9 mouse cellular contexts compared by ENCODE assay signal in the genomic region with DNA sequence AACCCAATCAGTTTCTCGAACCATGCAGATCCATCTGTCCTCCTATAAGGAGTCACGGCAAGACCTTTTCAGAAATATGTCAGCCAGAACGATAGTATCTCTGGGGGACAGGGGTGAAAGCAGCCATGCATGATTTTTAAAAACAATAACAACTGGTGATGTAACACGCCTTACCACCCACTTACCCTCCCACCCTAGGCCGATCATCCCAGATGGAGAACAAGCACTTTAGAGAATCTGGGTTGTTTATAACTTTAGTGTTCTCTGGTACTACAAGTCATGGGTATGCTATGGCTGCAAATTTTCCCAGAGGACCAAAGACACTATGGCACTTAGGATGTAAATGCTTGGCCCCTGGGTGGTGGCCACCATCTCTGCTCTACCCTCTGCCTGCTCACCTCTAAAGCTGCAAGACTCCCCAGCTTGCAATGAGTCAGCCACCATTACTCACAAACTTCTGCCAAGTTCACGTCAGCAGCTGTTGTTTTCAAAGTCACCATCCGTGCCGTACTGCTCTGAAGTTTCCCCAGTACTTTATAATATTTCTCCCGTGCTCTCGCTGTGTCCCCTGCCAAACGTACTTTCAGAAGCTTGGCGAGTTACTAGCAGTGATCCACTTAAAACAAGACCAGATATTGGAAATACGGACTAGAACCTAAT. TPM values are rescaled to one million over a fixed set of nuclear protein-coding genes. Genes with fewer than 3 reads are reported as not detected.
DNase-seq lines count a peak whose midpoint lies in the region; ATAC-seq and TF ChIP-seq lines count a peak whose summit lies in the region.
"Had no signal": no experiment of that assay in that cellular context is flagged by ENCODE, and none has a peak within 500 bp of the region (broad histone marks: within the 10 kb centered on the region; RNA-seq: fewer than 3 reads in every experiment).

No protein-coding gene starts in this region.

- no peak overlapping the region for H3K4me2 ChIP-seq in neural tube, embryonic 15.5 days

- H3K36me3 ChIP-seq in neural tube, embryonic 15.5 days, result no peaks in the 10 kb centered on the region

- no peak overlapping the region for H3K9ac ChIP-seq in neural tube, embryonic 15.5 days (replicated peaks)
- H3K9ac ChIP-seq: liver, postnatal 0 days had no signal

- ATAC-seq in neural tube, embryonic 15.5 days (ENCODE audit: low FRiP score), result no peak
- ATAC-seq: liver, postnatal 0 days had no signal

- H3K27me3 ChIP-seq in neural tube, embryonic 15.5 days (replicated peaks), result no peaks in the 10 kb centered on the region

- peaks cover 13% of the 10 kb centered on the region for H3K4me1 ChIP-seq in olfactory bulb, adult 2 months (ENCODE audit: control insufficient read depth, insufficient read depth, low read length)
- peaks cover 22% of the 10 kb centered on the region for H3K4me1 ChIP-seq in neural tube, embryonic 15.5 days

- no peak for TF ChIP-seq CTCF in olfactory bulb, adult 2 months (IDR thresholded peaks at IDR 0.05; ENCODE audit: insufficient read depth, low read depth, low read length)

- intact Hi-C loops in heart, postnatal 14 days (cut with DNase I), result no loop called here

- peak; percentile 39 for DNase-seq in gastrocnemius, adult 18-20 months (ENCODE audit: low spot score)
- DNase-seq in gastrocnemius, adult 8-10 months (ENCODE audit: low spot score in 2 of 2), result no peak
- peak; percentile 75 for DNase-seq in right cerebral cortex, adult 18-20 months
- no peak for DNase-seq in right cerebral cortex, postnatal 36 days (ENCODE audit: low spot score in 2 of 2)
- peak; percentile 15 to 42 for DNase-seq in heart, postnatal 14 days
- no peak for DNase-seq in cerebellum, postnatal 4 days (ENCODE audit: low spot score in 2 of 2)

- no peak for TF ChIP-seq POLR2A in olfactory bulb, adult 2 months (IDR thresholded peaks at IDR 0.05; ENCODE audit: insufficient read depth, low read depth, low read length)

- peak overlapping the region; percentile 62; the same call in 1 of the 2 replicates for H3K27ac ChIP-seq in olfactory bulb, adult 2 months (ENCODE audit: insufficient read depth, low read depth, low read length)
- no peak overlapping the region for H3K27ac ChIP-seq in neural tube, embryonic 15.5 days (replicated peaks)

- WGBS in olfactory bulb, adult 2 months, result 49% methylated on average over 13 of the region's 13 CpGs
- 84% methylated on average over 13 of the region's 13 CpGs for WGBS in neural tube, embryonic 15.5 days

- no peaks in the 10 kb centered on the region for H3K9me3 ChIP-seq in neural tube, embryonic 15.5 days (replicated peaks)

- no peak overlapping the region for H3K4me3 ChIP-seq in olfactory bulb, adult 2 months (ENCODE audit: insufficient read depth, low read depth, low read length)
- no peak overlapping the region for H3K4me3 ChIP-seq in neural tube, embryonic 15.5 days (replicated peaks)

RNA-seq across cellular contexts. Expression of a gene that starts 7.9 kb away (rescaled TPM):
- total RNA-seq in gastrocnemius, adult 18-20 months (2021), result 1 to 10 TPM; 6.0 to 8.1 TPM
- 1 to 10 TPM; 3.0 to 6.9 (median 5.6) TPM for total RNA-seq in gastrocnemius, adult 8-10 months (2022)
- total RNA-seq in heart, postnatal 14 days (2021), result 10 to 100 TPM; 13.5 to 14.0 TPM
- polyA plus RNA-seq in olfactory bulb, adult 2 months (2012; ENCODE audit: insufficient read depth, insufficient read length, low replicate concordance, missing spikeins), result not detected in 2 replicates
- 30.3 and 37.4 TPM in 2 replicates for polyA plus RNA-seq in neural tube, embryonic 15.5 days (2015; fragmentation: Nextera tagmentation; extraction: Ambion mirVana)

Comparison
In these comparisons a context has a peak if more than half of its experiments do, and no peak if none do; other contexts are left out.
1. DNase-seq: peak in gastrocnemius, adult 18-20 months (single experiment), right cerebral cortex, adult 18-20 months (single experiment) and heart, postnatal 14 days (2 of 2); none in gastrocnemius, adult 8-10 months (0 of 2), right cerebral cortex, postnatal 36 days (0 of 2) and cerebellum, postnatal 4 days (0 of 2).